Mouse (Mus musculus) limb, embryonic 15.5 days (tissue): ENCODE measurements around the gene Klhl42. TPM values are rescaled to one million over a fixed set of nuclear protein-coding genes. Genes with fewer than 3 reads are reported as not detected.

Source experiments
- polyA plus RNA-seq: library from polyadenylated mRNA; unstranded; fragments of >200 nt; fragmentation: Nextera tagmentation; extraction: Ambion mirVana; gene quantifications from 2 replicates; pipeline ENCODE4 v1.2.1, GENCODE M21; 2015

Gene Klhl42
- polyA plus RNA-seq, 1 experiment from 2014 or later: 8.3 TPM

Other genes starting within 250 kb of the Klhl42 start
- not detected in 2 replicates for gene Smco2, start 241.3 kb upstream of the Klhl42 start, polyA plus RNA-seq
- 60.8 and 63.5 TPM in 2 replicates for gene Ppfibp1, start 202.9 kb upstream of the Klhl42 start, polyA plus RNA-seq
- 0.13 and 0.16 TPM in 2 replicates for gene 1700034J05Rik, start 137.0 kb upstream of the Klhl42 start, polyA plus RNA-seq
- 0.98 and 1.2 TPM in 2 replicates for gene Rep15, start 58.8 kb upstream of the Klhl42 start, polyA plus RNA-seq
- 78.9 and 90.0 TPM in 2 replicates for gene Mrps35, start 48.6 kb upstream of the Klhl42 start, polyA plus RNA-seq
- 0.77 and 0.82 TPM in 2 replicates for gene Mansc4, start 4.3 kb upstream of the Klhl42 start, polyA plus RNA-seq
- gene Pthlh, start 172.8 kb downstream of the Klhl42 start, polyA plus RNA-seq: 9.7 and 11.4 TPM in 2 replicates